Comparison of ENCODE assay signal across 13 mouse cellular contexts in the genomic region with DNA sequence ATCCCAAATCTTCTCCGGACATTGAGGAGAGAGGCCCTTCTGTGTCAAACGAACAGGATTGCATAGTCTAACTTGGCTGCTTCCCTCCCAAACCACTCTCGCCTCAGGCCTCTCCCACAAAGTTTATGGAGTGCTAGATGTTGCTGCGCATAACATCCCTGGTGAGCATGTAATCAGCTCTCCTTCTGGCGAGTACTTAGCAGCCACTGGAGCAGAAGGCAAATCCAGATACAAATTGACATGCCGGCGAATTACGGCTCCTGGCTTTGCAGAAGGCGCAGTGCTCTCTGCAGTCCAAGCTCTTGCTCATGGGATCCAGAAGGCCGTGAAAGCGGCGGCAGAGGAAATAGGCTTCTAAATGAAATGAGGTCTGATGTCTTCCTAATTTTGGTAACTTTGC.
DNase-seq lines count a peak whose midpoint lies in the region; ATAC-seq lines count a peak whose summit lies in the region.
"Had no signal": no experiment of that assay in that cellular context is flagged by ENCODE, and none has a peak within 500 bp of the region (broad histone marks: within the 10 kb centered on the region; RNA-seq: fewer than 3 reads in every experiment).

No protein-coding gene starts in this region.

- H3K4me1 ChIP-seq in forebrain, embryonic 14.5 days (ENCODE audit: control insufficient read depth, insufficient read depth, low read length), result peaks cover 13% of the 10 kb centered on the region
- H3K4me1 ChIP-seq in forebrain, embryonic 12.5 days, result peaks cover 21% of the 10 kb centered on the region
- peaks cover 40% of the 10 kb centered on the region for H3K4me1 ChIP-seq in midbrain, embryonic 10.5 days
- peaks cover 14% of the 10 kb centered on the region for H3K4me1 ChIP-seq in midbrain, embryonic 15.5 days
- peaks cover 9% of the 10 kb centered on the region for H3K4me1 ChIP-seq in hindbrain, embryonic 16.5 days (ENCODE audit: control insufficient read depth, insufficient read depth, low read depth, low read length)
- H3K4me1 ChIP-seq in neural tube, embryonic 14.5 days (ENCODE audit: control insufficient read depth, insufficient read depth, low read length), result peaks cover 20% of the 10 kb centered on the region; the same call in 1 of the 2 replicates
- H3K4me1 ChIP-seq in liver, embryonic 12.5 days, result no peaks in the 10 kb centered on the region
- H3K4me1 ChIP-seq: liver, embryonic 15.5 days; megakaryocyte, embryonic 14.5 days had no signal

- peak; percentile 37 for DNase-seq in forebrain, embryonic 14.5 days (ENCODE audit: low spot score)
- no peak for DNase-seq in midbrain, embryonic 10.5 days (ENCODE audit: low spot score)
- DNase-seq in heart, adult 8-10 months (ENCODE audit: low spot score), result no peak
- DNase-seq: cerebellum, adult 8-10 months; lung, postnatal 10 days had no signal

- H3K27ac ChIP-seq in forebrain, embryonic 14.5 days (ENCODE audit: low read depth, low read length), result no peak overlapping the region
- H3K27ac ChIP-seq in forebrain, embryonic 12.5 days, result no peak overlapping the region
- H3K27ac ChIP-seq in midbrain, embryonic 10.5 days (replicated peaks), result 0 out of 2 replicates have a peak overlapping the region, but pooled peaks have one; percentile 34
- no peak overlapping the region for H3K27ac ChIP-seq in midbrain, embryonic 15.5 days
- H3K27ac ChIP-seq in hindbrain, embryonic 16.5 days (ENCODE audit: low read depth, low read length), result no peak overlapping the region
- H3K27ac ChIP-seq in neural tube, embryonic 14.5 days (ENCODE audit: low read depth, low read length), result no peak overlapping the region
- no peak overlapping the region for H3K27ac ChIP-seq in liver, embryonic 12.5 days
- H3K27ac ChIP-seq: kidney, embryonic 15.5 days; liver, embryonic 15.5 days had no signal

- H3K27me3 ChIP-seq in forebrain, embryonic 14.5 days (replicated peaks; ENCODE audit: control insufficient read depth, insufficient read depth, low read length), result no peaks in the 10 kb centered on the region
- no peaks in the 10 kb centered on the region for H3K27me3 ChIP-seq in forebrain, embryonic 12.5 days
- H3K27me3 ChIP-seq in midbrain, embryonic 10.5 days (ENCODE audit: low read depth, poor library complexity, severe bottlenecking), result no peaks in the 10 kb centered on the region
- H3K27me3 ChIP-seq in midbrain, embryonic 15.5 days (replicated peaks), result no peaks in the 10 kb centered on the region
- H3K27me3 ChIP-seq in hindbrain, embryonic 16.5 days (replicated peaks; ENCODE audit: control insufficient read depth, insufficient read depth, low read length), result no peaks in the 10 kb centered on the region
- H3K27me3 ChIP-seq in neural tube, embryonic 14.5 days (ENCODE audit: control insufficient read depth, insufficient read depth, low read length), result no peaks in the 10 kb centered on the region
- H3K27me3 ChIP-seq in liver, embryonic 12.5 days (replicated peaks), result no peaks in the 10 kb centered on the region
- H3K27me3 ChIP-seq: liver, embryonic 15.5 days; megakaryocyte, embryonic 14.5 days had no signal

- no peak for ATAC-seq in forebrain, embryonic 14.5 days
- ATAC-seq in forebrain, embryonic 12.5 days (ENCODE audit: low FRiP score), result no peak
- no peak for ATAC-seq in midbrain, embryonic 15.5 days (replicated peaks)
- ATAC-seq in hindbrain, embryonic 16.5 days, result peak; percentile 66
- peak; percentile 19; the same call in 1 of the 2 replicates for ATAC-seq in neural tube, embryonic 14.5 days (ENCODE audit: low read depth)
- ATAC-seq in liver, embryonic 12.5 days, result no peak

- 79% methylated on average over 12 of the region's 12 CpGs for WGBS in forebrain, embryonic 14.5 days
- whole genome bisulfite sequencing in forebrain, embryonic 12.5 days, result 79% methylated on average over 12 of the region's 12 CpGs
- WGBS in midbrain, embryonic 10.5 days, result 77% methylated on average over 12 of the region's 12 CpGs
- WGBS in midbrain, embryonic 15.5 days, result 66% methylated on average over 12 of the region's 12 CpGs
- 51% methylated on average over 12 of the region's 12 CpGs for WGBS in hindbrain, embryonic 16.5 days
- 28% methylated on average over 12 of the region's 12 CpGs for whole genome bisulfite sequencing in neural tube, embryonic 14.5 days
- WGBS in liver, embryonic 12.5 days (ENCODE audit: insufficient replicate concordance), result 82% methylated on average over 12 of the region's 12 CpGs

- H3K36me3 ChIP-seq in forebrain, embryonic 14.5 days (ENCODE audit: control insufficient read depth, insufficient read depth, low read length), result no peaks in the 10 kb centered on the region
- no peaks in the 10 kb centered on the region for H3K36me3 ChIP-seq in forebrain, embryonic 12.5 days (replicated peaks)
- no peaks in the 10 kb centered on the region for H3K36me3 ChIP-seq in midbrain, embryonic 10.5 days
- no peaks in the 10 kb centered on the region for H3K36me3 ChIP-seq in midbrain, embryonic 15.5 days (replicated peaks)
- H3K36me3 ChIP-seq in hindbrain, embryonic 16.5 days (ENCODE audit: control insufficient read depth, insufficient read depth, low read length), result no peaks in the 10 kb centered on the region
- H3K36me3 ChIP-seq in neural tube, embryonic 14.5 days (ENCODE audit: control insufficient read depth, insufficient read depth, low read length), result no peaks in the 10 kb centered on the region
- no peaks in the 10 kb centered on the region for H3K36me3 ChIP-seq in liver, embryonic 12.5 days
- H3K36me3 ChIP-seq: kidney, embryonic 15.5 days; liver, embryonic 15.5 days had no signal

- H3K9me3 ChIP-seq in forebrain, embryonic 14.5 days (replicated peaks; ENCODE audit: control insufficient read depth, low read length), result no peaks in the 10 kb centered on the region
- H3K9me3 ChIP-seq in forebrain, embryonic 12.5 days, result no peaks in the 10 kb centered on the region
- H3K9me3 ChIP-seq in midbrain, embryonic 10.5 days (replicated peaks), result no peaks in the 10 kb centered on the region
- H3K9me3 ChIP-seq in midbrain, embryonic 15.5 days, result no peaks in the 10 kb centered on the region
- no peaks in the 10 kb centered on the region for H3K9me3 ChIP-seq in hindbrain, embryonic 16.5 days (ENCODE audit: control insufficient read depth, low read length)
- H3K9me3 ChIP-seq in neural tube, embryonic 14.5 days (ENCODE audit: control insufficient read depth, low read length), result no peaks in the 10 kb centered on the region
- no peaks in the 10 kb centered on the region for H3K9me3 ChIP-seq in liver, embryonic 12.5 days (replicated peaks)
- H3K9me3 ChIP-seq: kidney, embryonic 15.5 days; liver, embryonic 15.5 days had no signal

- no peak overlapping the region for H3K9ac ChIP-seq in forebrain, embryonic 14.5 days (ENCODE audit: low read length)
- no peak overlapping the region for H3K9ac ChIP-seq in forebrain, embryonic 12.5 days
- no peak overlapping the region for H3K9ac ChIP-seq in midbrain, embryonic 15.5 days
- no peak overlapping the region for H3K9ac ChIP-seq in hindbrain, embryonic 16.5 days (ENCODE audit: low read depth, low read length)
- no peak overlapping the region for H3K9ac ChIP-seq in neural tube, embryonic 14.5 days (replicated peaks; ENCODE audit: low read depth, low read length)
- no peak overlapping the region for H3K9ac ChIP-seq in liver, embryonic 12.5 days
- H3K9ac ChIP-seq: kidney, embryonic 15.5 days; liver, embryonic 15.5 days had no signal

- no peak overlapping the region for H3K4me3 ChIP-seq in forebrain, embryonic 14.5 days (ENCODE audit: low read depth, low read length)
- no peak overlapping the region for H3K4me3 ChIP-seq in forebrain, embryonic 12.5 days (replicated peaks)
- H3K4me3 ChIP-seq in midbrain, embryonic 10.5 days, result no peak overlapping the region
- no peak overlapping the region for H3K4me3 ChIP-seq in midbrain, embryonic 15.5 days
- no peak overlapping the region for H3K4me3 ChIP-seq in hindbrain, embryonic 16.5 days (ENCODE audit: low read length)
- H3K4me3 ChIP-seq in neural tube, embryonic 14.5 days (ENCODE audit: low read depth, low read length), result no peak overlapping the region
- no peak overlapping the region for H3K4me3 ChIP-seq in liver, embryonic 12.5 days
- H3K4me3 ChIP-seq: kidney, embryonic 15.5 days; liver, embryonic 15.5 days; megakaryocyte, embryonic 14.5 days had no signal

- no peak overlapping the region for H3K4me2 ChIP-seq in forebrain, embryonic 14.5 days (ENCODE audit: low read length)
- H3K4me2 ChIP-seq in forebrain, embryonic 12.5 days, result no peak overlapping the region
- no peak overlapping the region for H3K4me2 ChIP-seq in midbrain, embryonic 15.5 days
- no peak overlapping the region for H3K4me2 ChIP-seq in hindbrain, embryonic 16.5 days (ENCODE audit: low read length)
- no peak overlapping the region for H3K4me2 ChIP-seq in neural tube, embryonic 14.5 days (ENCODE audit: low read depth, low read length)
- no peak overlapping the region for H3K4me2 ChIP-seq in liver, embryonic 12.5 days
- H3K4me2 ChIP-seq: kidney, embryonic 15.5 days; liver, embryonic 15.5 days had no signal

Comparison
In these comparisons a context has a peak if more than half of its experiments do, and no peak if none do; other contexts are left out.
1. ATAC-seq: peak in hindbrain, embryonic 16.5 days (single experiment) and neural tube, embryonic 14.5 days (single experiment); none in forebrain, embryonic 14.5 days (single experiment), forebrain, embryonic 12.5 days (single experiment), midbrain, embryonic 15.5 days (single experiment) and liver, embryonic 12.5 days (single experiment).